Mouse (Mus musculus): ENCODE measurements around the gene B4galnt1. TPM values are rescaled to one million over a fixed set of nuclear protein-coding genes. Genes with fewer than 3 reads are reported as not detected.

Gene B4galnt1
- total and polyA plus RNA-seq, 2 experiments from 2014 or later = 87.8 to 94.4 TPM

- H3K4me3 ChIP-seq (ENCODE audit: low read depth, low read length) = no peak overlapping the region
- H3K9ac ChIP-seq = no peak overlapping the region
- H3K9me3 ChIP-seq (ENCODE audit: low read length) = no peaks in the 10 kb centered on the region
- peaks cover 25% of the 10 kb centered on the region for H3K36me3 ChIP-seq (ENCODE audit: insufficient read depth)
- no peak overlapping the region for H3K27ac ChIP-seq (ENCODE audit: low read depth, low read length)
- WGBS = 5% methylated on average over 22 of the region's 22 CpGs
- H3K27me3 ChIP-seq (ENCODE audit: insufficient read depth, low read length) = peaks cover 6% of the 10 kb centered on the region
- peak; percentile 63 for TF ChIP-seq CTCF (IDR thresholded peaks at IDR 0.05; ENCODE audit: low read depth)
- ATAC-seq = no peak
- no peak for DNase-seq
- 0 out of 2 replicates have a peak, but pooled peaks cover 3% of the 10 kb centered on the region for H3K4me1 ChIP-seq (ENCODE audit: insufficient read depth)
- peak overlapping the region; percentile 39; the same call in 1 of the 2 replicates for H3K4me2 ChIP-seq (ENCODE audit: low read depth)
These were observed 5.0 kb downstream of the B4galnt1 start for GRCm38 (mm10) chr10:127170002-127170401.

- peaks cover 7% of the 10 kb centered on the region for H3K27me3 ChIP-seq (ENCODE audit: insufficient read depth, low read length)
- TF ChIP-seq CTCF (IDR thresholded peaks at IDR 0.05; ENCODE audit: low read depth) = peak; percentile 75
- WGBS = 3% methylated on average over 29 of the region's 29 CpGs
These were observed 5.8 kb downstream of the B4galnt1 start for GRCm38 (mm10) chr10:127170837-127171272.

GRCm38 (mm10) chr10:127171631-127172200, 6.7 kb downstream of the B4galnt1 start:
- H3K4me2 ChIP-seq (ENCODE audit: low read depth) = no peak overlapping the region
- WGBS = 88% methylated on average over 15 of the region's 15 CpGs
- no peak for DNase-seq
- no peak overlapping the region for H3K4me3 ChIP-seq (ENCODE audit: low read depth, low read length)
- H3K36me3 ChIP-seq (ENCODE audit: insufficient read depth) = peaks cover 25% of the 10 kb centered on the region
- 0 out of 2 replicates have a peak, but pooled peaks cover 3% of the 10 kb centered on the region for H3K4me1 ChIP-seq (ENCODE audit: insufficient read depth)
- no peak for ATAC-seq
- H3K9me3 ChIP-seq (ENCODE audit: low read length) = no peaks in the 10 kb centered on the region
- peaks cover 14% of the 10 kb centered on the region for H3K27me3 ChIP-seq (ENCODE audit: insufficient read depth, low read length)
- no peak overlapping the region for H3K27ac ChIP-seq (ENCODE audit: low read depth, low read length)
- no peak overlapping the region for H3K9ac ChIP-seq
- no peak for TF ChIP-seq CTCF (IDR thresholded peaks at IDR 0.05; ENCODE audit: low read depth)

More at GRCm38 (mm10) chr10:127170837-127171272, 5.8 kb downstream of the B4galnt1 start:
- peak overlapping the region; percentile 16; the same call in 1 of the 2 replicates for H3K4me3 ChIP-seq (ENCODE audit: low read depth, low read length)
- peak; percentile 58 for ATAC-seq
- peak; percentile 68 for DNase-seq
- H3K36me3 ChIP-seq (ENCODE audit: insufficient read depth) = peaks cover 25% of the 10 kb centered on the region
- H3K9me3 ChIP-seq (ENCODE audit: low read length) = no peaks in the 10 kb centered on the region
- H3K9ac ChIP-seq = no peak overlapping the region
- peak overlapping the region; percentile 39 for H3K4me2 ChIP-seq (ENCODE audit: low read depth)
- 0 out of 2 replicates have a peak, but pooled peaks cover 3% of the 10 kb centered on the region for H3K4me1 ChIP-seq (ENCODE audit: insufficient read depth)
- H3K27ac ChIP-seq (ENCODE audit: low read depth, low read length) = no peak overlapping the region

GRCm38 (mm10) chr10:127173148-127174065, 8.4 kb downstream of the B4galnt1 start:
- DNase-seq = no peak
- peaks cover 28% of the 10 kb centered on the region for H3K27me3 ChIP-seq (ENCODE audit: insufficient read depth, low read length)
- no peak overlapping the region for H3K4me2 ChIP-seq (ENCODE audit: low read depth)
- TF ChIP-seq CTCF (IDR thresholded peaks at IDR 0.05; ENCODE audit: low read depth) = no peak
- ATAC-seq = no peak
- 85% methylated on average over 16 of the region's 16 CpGs for WGBS
- no peak overlapping the region for H3K4me3 ChIP-seq (ENCODE audit: low read depth, low read length)
- H3K9me3 ChIP-seq (ENCODE audit: low read length) = no peaks in the 10 kb centered on the region
- peaks cover 10% of the 10 kb centered on the region for H3K4me1 ChIP-seq (ENCODE audit: insufficient read depth)
- H3K27ac ChIP-seq (ENCODE audit: low read depth, low read length) = no peak overlapping the region
- H3K9ac ChIP-seq = no peak overlapping the region
- peaks cover 16% of the 10 kb centered on the region for H3K36me3 ChIP-seq (ENCODE audit: insufficient read depth)

- ATAC-seq = no peak
- H3K4me3 ChIP-seq (ENCODE audit: low read depth, low read length) = no peak overlapping the region
- 93% methylated on average over 7 of the region's 7 CpGs for WGBS
These were observed 9.1 kb downstream of the B4galnt1 start for GRCm38 (mm10) chr10:127174170-127174569.

GRCm38 (mm10) chr10:127176228-127176627, 11.2 kb downstream of the B4galnt1 start:
- no peak for DNase-seq
- ATAC-seq = no peak

More at GRCm38 (mm10) chr10:127174170-127174569, 9.1 kb downstream of the B4galnt1 start:
- no peak overlapping the region for H3K4me2 ChIP-seq (ENCODE audit: low read depth)
- peaks cover 36% of the 10 kb centered on the region for H3K27me3 ChIP-seq (ENCODE audit: insufficient read depth, low read length)
- H3K27ac ChIP-seq (ENCODE audit: low read depth, low read length) = no peak overlapping the region
- no peak for TF ChIP-seq CTCF (IDR thresholded peaks at IDR 0.05; ENCODE audit: low read depth)
- H3K36me3 ChIP-seq (ENCODE audit: insufficient read depth) = peaks cover 13% of the 10 kb centered on the region
- DNase-seq = no peak
- peaks cover 10% of the 10 kb centered on the region for H3K4me1 ChIP-seq (ENCODE audit: insufficient read depth)
- no peaks in the 10 kb centered on the region for H3K9me3 ChIP-seq (ENCODE audit: low read length)
- H3K9ac ChIP-seq = no peak overlapping the region

More at GRCm38 (mm10) chr10:127176228-127176627, 11.2 kb downstream of the B4galnt1 start:
- Histone ChIP-seq H3K4me3 (ENCODE audit: low read depth, low read length) (no peak overlapping the region), H3K9me3 (ENCODE audit: low read length) (no peaks in the 10 kb centered on the region), H3K9ac (no peak overlapping the region), H3K4me1 (ENCODE audit: insufficient read depth) (peaks cover 7% of the 10 kb centered on the region), H3K27ac (ENCODE audit: low read depth, low read length) (no peak overlapping the region), H3K4me2 (ENCODE audit: low read depth) (no peak overlapping the region), H3K36me3 (ENCODE audit: insufficient read depth) (peaks cover 9% of the 10 kb centered on the region), H3K27me3 (ENCODE audit: insufficient read depth, low read length) (peaks cover 40% of the 10 kb centered on the region)
- TF ChIP-seq CTCF (IDR thresholded peaks at IDR 0.05; ENCODE audit: low read depth) = no peak
- 34% methylated on average over 3 of the region's 3 CpGs for WGBS
